In genomic region chr9:108049561-108050251, GRCm38 (mm10) we compare ENCODE assay signal across 9 mouse cellular contexts. TPM values are rescaled to one million over a fixed set of nuclear protein-coding genes. Genes with fewer than 3 reads are reported as not detected.
DNase-seq lines count a peak whose midpoint lies in the region; ATAC-seq lines count a peak whose summit lies in the region.
"Had no signal": no experiment of that assay in that cellular context is flagged by ENCODE, and none has a peak within 500 bp of the region (broad histone marks: within the 10 kb centered on the region; RNA-seq: fewer than 3 reads in every experiment).

No protein-coding gene starts in this region.

- no peak overlapping the region for H3K27ac ChIP-seq in neural tube, embryonic 11.5 days (ENCODE audit: low read depth, low read length)
- H3K27ac ChIP-seq in intestine, embryonic 14.5 days (ENCODE audit: low read depth) = peak overlapping the region; percentile 80

- no peaks in the 10 kb centered on the region for H3K27me3 ChIP-seq in neural tube, embryonic 11.5 days (ENCODE audit: control insufficient read depth, insufficient read depth, low read length)
- no peaks in the 10 kb centered on the region for H3K27me3 ChIP-seq in intestine, embryonic 14.5 days (replicated peaks; ENCODE audit: control insufficient read depth, insufficient read depth, low read length)

- H3K9ac ChIP-seq in neural tube, embryonic 11.5 days (ENCODE audit: low read length) = peak overlapping the region; percentile 72
- H3K9ac ChIP-seq in intestine, embryonic 14.5 days (ENCODE audit: low read length) = peak overlapping the region; percentile 82

- no peak for ATAC-seq in cerebellum, adult (ENCODE audit: insufficient number of reproducible peaks, low FRiP score, low TSS enrichment)
- ATAC-seq in neural tube, embryonic 11.5 days (ENCODE audit: insufficient read depth, low FRiP score, low TSS enrichment) = peak; percentile 13; the same call in 1 of the 2 replicates
- ATAC-seq in intestine, embryonic 14.5 days (replicated peaks; ENCODE audit: low FRiP score, low TSS enrichment, low read depth) = peak; percentile 14

- 40% methylated on average over 15 of the region's 15 CpGs for WGBS in neural tube, embryonic 11.5 days
- 41% methylated on average over 15 of the region's 15 CpGs for WGBS in intestine, embryonic 14.5 days

- peaks cover 25% of the 10 kb centered on the region for H3K36me3 ChIP-seq in neural tube, embryonic 11.5 days (ENCODE audit: control insufficient read depth, insufficient read depth, low read length)
- peaks cover 60% of the 10 kb centered on the region for H3K36me3 ChIP-seq in intestine, embryonic 14.5 days (ENCODE audit: control insufficient read depth, insufficient read depth, low read length)

- DNase-seq in cerebellum, adult 8-10 months = peak; percentile 34
- no peak for DNase-seq in neural tube, embryonic 11.5 days (ENCODE audit: low spot score)
- DNase-seq in neural tube, embryonic 10.5 days (ENCODE audit: extremely low spot score, low spot score) = no peak
- DNase-seq in intestine, embryonic 14.5 days (ENCODE audit: low spot score) = no peak
- DNase-seq in naive thymus-derived CD4-positive, alpha-beta T cell, adult 2 months (ENCODE audit: low read depth) = peak; percentile 28
- DNase-seq in adrenal gland, adult 2 months = no peak
- DNase-seq in layer of hippocampus, postnatal 10 days (ENCODE audit: low spot score in 2 of 2) = no peak

- H3K4me1 ChIP-seq in neural tube, embryonic 11.5 days (ENCODE audit: control insufficient read depth, insufficient read depth, low read length) = peaks cover 13% of the 10 kb centered on the region
- H3K4me1 ChIP-seq in intestine, embryonic 14.5 days (replicated peaks; ENCODE audit: control insufficient read depth, insufficient read depth, low read length) = peaks cover 19% of the 10 kb centered on the region; the same call in 1 of the 2 replicates

- no peaks in the 10 kb centered on the region for H3K9me3 ChIP-seq in neural tube, embryonic 11.5 days (ENCODE audit: control insufficient read depth, low read length)
- no peaks in the 10 kb centered on the region for H3K9me3 ChIP-seq in intestine, embryonic 14.5 days (ENCODE audit: control insufficient read depth, low read length)

- peak overlapping the region; percentile 68 for H3K4me3 ChIP-seq in neural tube, embryonic 11.5 days (ENCODE audit: low read depth, low read length)
- peak overlapping the region; percentile 91 for H3K4me3 ChIP-seq in intestine, embryonic 14.5 days (ENCODE audit: low read depth, low read length)

- peak overlapping the region; percentile 83 for H3K4me2 ChIP-seq in neural tube, embryonic 11.5 days (ENCODE audit: low read depth)
- H3K4me2 ChIP-seq in intestine, embryonic 14.5 days (ENCODE audit: low read length) = peak overlapping the region; percentile 93

RNA-seq across cellular contexts. Expression of gene Gmppb, which starts 0.7 kb away (rescaled TPM):
- 21.7 and 23.6 TPM in 2 replicates for polyA plus RNA-seq in neural tube, embryonic 11.5 days (2014; fragmentation: Nextera tagmentation; extraction: Ambion mirVana)
- polyA plus RNA-seq in intestine, embryonic 14.5 days (2014; fragmentation: Nextera tagmentation; extraction: Ambion mirVana) = 29.1 and 33.5 TPM in 2 replicates
- total RNA-seq in adrenal gland, adult 2 months (2021) = 10 to 100 TPM; 17.8 to 32.4 TPM
- 8.6 and 10.7 TPM in 2 replicates for polyA plus RNA-seq in adrenal gland, adult 2 months (2012; rRNA removed)
- 10 to 100 TPM; 16.0 to 18.3 TPM for total RNA-seq in layer of hippocampus, postnatal 10 days (2021)

RNA-seq across cellular contexts. Expression of gene Amigo3, which starts 3.3 kb away (rescaled TPM):
- polyA plus RNA-seq in neural tube, embryonic 11.5 days (2014; fragmentation: Nextera tagmentation; extraction: Ambion mirVana) = 2.7 and 2.8 TPM in 2 replicates
- 2.5 and 2.7 TPM in 2 replicates for polyA plus RNA-seq in intestine, embryonic 14.5 days (2014; fragmentation: Nextera tagmentation; extraction: Ambion mirVana)
- total RNA-seq in adrenal gland, adult 2 months (2021) = 1 to 10 TPM; 4.4 to 4.5 TPM
- 6.6 and 9.4 TPM in 2 replicates for polyA plus RNA-seq in adrenal gland, adult 2 months (2012; rRNA removed)
- total RNA-seq in layer of hippocampus, postnatal 10 days (2021) = 1 to 10 TPM; 2.0 to 2.1 TPM

RNA-seq across cellular contexts. Expression of gene Mst1, which starts 30.5 kb away (rescaled TPM):
- 0.49 and 1.0 TPM in 2 replicates for polyA plus RNA-seq in neural tube, embryonic 11.5 days (2014; fragmentation: Nextera tagmentation; extraction: Ambion mirVana)
- polyA plus RNA-seq in intestine, embryonic 14.5 days (2014; fragmentation: Nextera tagmentation; extraction: Ambion mirVana) = 0.17 and 0.78 TPM in 2 replicates
- under 1 TPM; 0.17 to 0.86 TPM for total RNA-seq in adrenal gland, adult 2 months (2021)
- 0.23 and 0.44 TPM in 2 replicates for polyA plus RNA-seq in adrenal gland, adult 2 months (2012; rRNA removed)
- total RNA-seq in layer of hippocampus, postnatal 10 days (2021) = not detected
- total RNA-seq: hematopoietic stem cell, adult 5-6 weeks had no signal

RNA-seq across cellular contexts. Expression of gene Rnf123, which starts 33.4 kb away (rescaled TPM):
- polyA plus RNA-seq in neural tube, embryonic 11.5 days (2014; fragmentation: Nextera tagmentation; extraction: Ambion mirVana) = 31.6 and 35.9 TPM in 2 replicates
- 30.7 and 33.2 TPM in 2 replicates for polyA plus RNA-seq in intestine, embryonic 14.5 days (2014; fragmentation: Nextera tagmentation; extraction: Ambion mirVana)
- total RNA-seq in adrenal gland, adult 2 months (2021) = 10 to 100 TPM; 65.5 to 66.0 TPM
- 88.9 and 93.6 TPM in 2 replicates for polyA plus RNA-seq in adrenal gland, adult 2 months (2012; rRNA removed)
- 10 to 100 TPM; 82.4 to 90.0 TPM for total RNA-seq in layer of hippocampus, postnatal 10 days (2021)

RNA-seq across cellular contexts. Expression of gene Apeh, which starts 44.7 kb away (rescaled TPM):
- 54.3 and 62.7 TPM in 2 replicates for polyA plus RNA-seq in neural tube, embryonic 11.5 days (2014; fragmentation: Nextera tagmentation; extraction: Ambion mirVana)
- 57.7 and 61.1 TPM in 2 replicates for polyA plus RNA-seq in intestine, embryonic 14.5 days (2014; fragmentation: Nextera tagmentation; extraction: Ambion mirVana)
- total RNA-seq in adrenal gland, adult 2 months (2021) = 10 to 100 TPM; 90.2 to 91.6 TPM
- 96.2 and 121 TPM in 2 replicates for polyA plus RNA-seq in adrenal gland, adult 2 months (2012; rRNA removed)
- 10 to 100 TPM; 41.0 to 46.7 TPM for total RNA-seq in layer of hippocampus, postnatal 10 days (2021)

Comparison
In these comparisons a context has a peak if more than half of its experiments do, and no peak if none do; other contexts are left out.
1. DNase-seq: peak in cerebellum, adult 8-10 months (single experiment) and naive thymus-derived CD4-positive, alpha-beta T cell, adult 2 months (single experiment); none in neural tube, embryonic 11.5 days (single experiment), neural tube, embryonic 10.5 days (single experiment), intestine, embryonic 14.5 days (single experiment), adrenal gland, adult 2 months (single experiment) and layer of hippocampus, postnatal 10 days (0 of 2).